Mouse (Mus musculus) ovary, postnatal 10 days (tissue): Measurements from ENCODE around the gene B3gnt7.

Experiments
- DNase-seq: peaks from one replicate; pipeline ENCODE4 v3.0.0; 2022; ENCODE audit warnings: low spot score

B3gnt7 gene

GRCm38 (mm10) chr1:86302532-86302931, at the start of gene B3gnt7:
B3gnt7 (plus strand) TSS chr1:86302832.
- no peak for DNase-seq

DNA sequence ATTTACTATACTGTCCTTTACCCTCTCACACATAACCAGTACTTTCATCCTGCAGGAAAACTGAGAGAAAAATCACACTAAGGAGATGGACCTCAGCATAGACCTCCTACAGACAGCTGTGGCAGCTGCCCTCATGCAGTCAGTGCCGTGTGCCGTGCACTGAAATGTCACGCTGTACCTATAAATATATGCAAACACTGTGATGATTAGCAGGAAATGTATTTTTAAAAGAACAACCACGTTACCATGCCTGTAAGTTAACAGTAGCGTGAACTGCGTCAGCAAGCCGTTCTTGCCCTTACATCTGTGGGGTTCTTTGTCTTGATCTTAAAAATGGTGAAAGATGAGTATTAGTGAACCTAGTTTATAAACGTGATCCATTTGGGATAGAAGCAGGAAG, 49.2 kb upstream of the B3gnt7 start:
- DNase-seq = no peak

GRCm38 (mm10) chr1:86256311-86256710, 46.3 kb upstream of the B3gnt7 start:
- DNase-seq = no peak

DNA sequence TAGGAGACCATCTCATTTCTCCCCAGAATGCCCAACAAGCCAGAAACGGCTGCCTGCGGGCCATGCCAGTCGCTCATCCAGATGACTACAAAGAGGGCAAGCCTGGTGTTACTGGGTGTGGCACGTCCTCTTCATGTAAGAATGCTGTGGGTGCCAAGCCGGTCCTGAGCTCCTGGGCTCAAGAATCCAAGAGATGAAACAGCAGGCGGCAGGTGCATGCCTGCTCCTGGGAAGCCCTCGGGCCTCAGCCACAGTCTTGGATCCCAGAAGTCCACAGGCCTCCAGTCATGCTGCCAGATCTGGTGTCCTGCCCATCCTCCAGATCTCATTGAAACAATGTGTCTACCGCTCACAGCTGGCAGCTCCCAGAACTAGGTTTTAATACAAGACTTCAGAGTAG, 45.4 kb upstream of the B3gnt7 start:
- no peak for DNase-seq

- DNase-seq = no peak
Measured at GRCm38 (mm10) chr1:86258171-86258824, 44.3 kb upstream of the B3gnt7 start.

GRCm38 (mm10) chr1:86263564-86264339, 38.9 kb upstream of the B3gnt7 start:
- no peak for DNase-seq

- DNase-seq = no peak
Measured at GRCm38 (mm10) chr1:86265060-86265459, 37.6 kb upstream of the B3gnt7 start.

GRCm38 (mm10) chr1:86268492-86269189, 34.0 kb upstream of the B3gnt7 start:
- no peak for DNase-seq

GRCm38 (mm10) chr1:86269190-86269508, 33.5 kb upstream of the B3gnt7 start:
- no peak for DNase-seq

DNA sequence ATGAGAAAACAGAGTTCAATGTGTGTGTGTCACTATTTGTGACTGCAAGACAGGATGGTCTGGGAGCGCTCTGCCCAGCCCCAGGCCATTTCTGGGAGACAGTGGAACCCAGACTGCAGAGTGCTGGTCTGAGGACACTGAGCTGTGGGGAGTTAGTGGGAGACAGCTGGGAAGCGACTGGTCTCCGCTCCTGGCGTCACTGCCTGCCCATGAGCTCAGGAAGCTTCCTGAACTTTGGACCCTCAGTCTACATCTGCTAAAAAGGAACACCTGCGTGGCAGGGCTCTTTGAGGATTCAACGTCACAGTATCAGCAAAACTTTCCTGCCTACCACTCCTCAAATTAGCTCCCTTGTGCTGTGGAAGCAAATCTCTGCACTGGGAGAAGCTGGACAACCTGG, 30.9 kb upstream of the B3gnt7 start:
- no peak for DNase-seq

DNA sequence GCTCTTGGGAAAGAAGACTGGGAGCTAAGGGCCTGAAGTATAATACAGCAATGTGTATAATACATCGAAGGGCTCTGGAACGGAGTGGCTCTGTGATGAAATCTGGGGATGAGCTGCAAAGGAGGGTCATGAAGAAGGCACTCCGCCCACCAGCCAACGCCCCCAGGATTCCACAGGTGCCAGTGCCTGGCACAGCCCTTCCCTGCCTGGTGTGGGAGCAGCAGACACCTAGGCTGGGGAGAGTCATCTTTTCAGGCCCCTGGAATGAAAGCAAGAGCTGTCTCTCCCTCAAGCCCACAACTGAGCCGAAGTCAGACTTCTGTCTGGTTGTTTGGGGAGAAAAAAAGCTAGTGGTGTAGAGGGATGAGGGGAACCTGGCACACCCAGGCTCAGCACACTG, 25.6 kb upstream of the B3gnt7 start:
- no peak for DNase-seq

GRCm38 (mm10) chr1:86281781-86282536, 20.7 kb upstream of the B3gnt7 start:
- no peak for DNase-seq

- DNase-seq = no peak
Measured at GRCm38 (mm10) chr1:86284101-86284500, 18.5 kb upstream of the B3gnt7 start.

GRCm38 (mm10) chr1:86285295-86285694, 17.3 kb upstream of the B3gnt7 start:
- no peak for DNase-seq

DNA sequence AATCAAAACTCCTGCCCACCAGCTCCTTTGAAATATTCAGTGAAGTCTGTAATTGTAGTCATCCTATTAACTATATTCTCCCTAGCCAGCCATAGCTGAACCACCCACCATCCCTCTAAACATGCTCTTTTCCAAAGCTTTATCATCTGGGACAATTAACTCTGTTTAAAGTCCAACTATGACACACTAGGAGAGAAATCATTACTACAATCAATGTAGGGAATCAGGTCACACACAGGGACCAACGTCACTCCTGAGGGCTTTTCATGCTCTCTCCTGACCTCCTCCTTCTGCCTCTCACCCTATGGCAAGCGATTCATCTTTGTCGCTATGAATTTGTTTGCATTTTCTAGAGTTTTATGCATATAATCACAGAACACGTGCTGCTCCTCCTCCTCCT, 15.2 kb upstream of the B3gnt7 start:
- DNase-seq = no peak

DNA sequence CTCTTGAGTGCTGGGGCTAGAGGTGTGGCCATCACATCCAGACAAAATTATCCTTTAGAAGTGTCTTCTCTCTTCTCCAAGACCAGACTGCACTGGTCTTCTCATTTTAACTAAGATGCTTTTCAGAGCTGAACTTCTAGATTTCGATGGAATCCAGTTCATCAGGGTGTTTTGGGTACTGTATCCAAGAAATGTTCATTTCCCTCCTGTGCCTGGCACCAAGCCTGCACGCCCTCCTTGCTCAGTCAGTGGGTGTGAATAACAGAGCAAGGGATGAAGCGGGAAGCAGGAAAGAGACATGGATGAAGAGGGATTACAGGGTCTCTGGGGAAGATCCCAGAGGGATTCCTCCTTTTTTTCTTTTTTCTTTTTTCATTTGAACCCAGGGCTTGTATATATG, 12.2 kb upstream of the B3gnt7 start:
- no peak for DNase-seq

GRCm38 (mm10) chr1:86293091-86293490, 9.5 kb upstream of the B3gnt7 start:
- no peak for DNase-seq

GRCm38 (mm10) chr1:86293868-86294267, 8.8 kb upstream of the B3gnt7 start:
- DNase-seq = no peak

GRCm38 (mm10) chr1:86294472-86294871, 8.2 kb upstream of the B3gnt7 start:
- no peak for DNase-seq

- no peak for DNase-seq
Measured at GRCm38 (mm10) chr1:86300093-86300492, 2.5 kb upstream of the B3gnt7 start.

GRCm38 (mm10) chr1:86300731-86301130, 1.9 kb upstream of the B3gnt7 start:
- no peak for DNase-seq
